Mouse (Mus musculus) heart, adult 2 months (tissue): ENCODE data around the gene Chil4.
"Not testable (repeated sequence)": the region's sequence is repeated elsewhere in the genome, so short reads cannot be mapped to it uniquely, and the experiment has no call there.

ENCODE experiments used
- CTCF ChIP-seq: fragments of 200-600 bp; IDR thresholded peaks from 2 replicates; pipeline ENCODE4 v1.8.1; 2022; ENCODE audit warnings: antibody characterized with exemption, mild to moderate bottlenecking, moderate library complexity
- EP300 ChIP-seq: fragments of 200-500 bp; IDR thresholded peaks from 2 replicates; pipeline ENCODE4 v1.6.1; 2011; ENCODE audit warnings: low read depth, low read length, control low read depth; ENCODE audit not compliant: insufficient read depth
- POLR2A ChIP-seq: fragments of 200-500 bp; IDR thresholded peaks from 2 replicates; pipeline ENCODE4 v1.6.1; 2011; ENCODE audit warnings: mild to moderate bottlenecking, low read depth, low read length, control low read depth; ENCODE audit not compliant: insufficient read depth

- not testable (repeated sequence) for TF ChIP-seq POLR2A, CTCF, EP300
Measured at GRCm38 (mm10) chr3:106223391-106223790, 4.1 kb upstream of the Chil4 start.
